Mouse (Mus musculus) cerebellum, adult 2 months (tissue): ENCODE results near the gene Lhfpl4. TPM values are rescaled to one million over a fixed set of nuclear protein-coding genes. Genes with fewer than 3 reads are reported as not detected.

ENCODE experiments used
- DNase-seq, 2 experiments: peaks; one replicate each; pipeline ENCODE4 v3.0.0; 2021
- H3K27ac ChIP-seq: fragments of 200-500 bp; 2 replicates; pipeline ENCODE4 v1.5.1; 2012; ENCODE audit warnings: low read length, control low read depth, inconsistent platforms; ENCODE audit not compliant: insufficient read depth
- H3K27me3 ChIP-seq: fragments of 200-500 bp; 2 replicates; pipeline ENCODE4 v1.6.1; 2012; ENCODE audit warnings: inconsistent platforms, mild to moderate bottlenecking, low read length, moderate library complexity; ENCODE audit not compliant: control insufficient read depth, insufficient read depth
- H3K4me1 ChIP-seq: fragments of 200-500 bp; 2 replicates; pipeline ENCODE4 v1.6.1; 2011; ENCODE audit warnings: low read length; ENCODE audit not compliant: control insufficient read depth, insufficient read depth
- H3K4me3 ChIP-seq: fragments of 200-500 bp; replicated peaks from 2 replicates; pipeline ENCODE3; 2011; ENCODE audit warnings: mild to moderate bottlenecking, low read depth, low read length, control low read depth; ENCODE audit not compliant: insufficient read depth
- CTCF ChIP-seq: fragments of 200-500 bp; IDR thresholded peaks from 2 replicates; pipeline ENCODE4 v1.5.1; 2011; ENCODE audit warnings: low read depth, mild to moderate bottlenecking, control low read depth, low read length, moderate library complexity, borderline replicate concordance; ENCODE audit not compliant: insufficient read depth
- POLR2A ChIP-seq: fragments of 200-500 bp; IDR thresholded peaks from 2 replicates; pipeline ENCODE4 v1.6.1; 2011; ENCODE audit warnings: low read length, control low read depth, borderline replicate concordance; ENCODE audit not compliant: insufficient read depth
- WGBS: fragments of 180-500 bp; shearing (Covaris S2); methylation state at CpG from one replicate; pipeline ENCODE4 v1.1.7; 2018; 5-methylcytosine and 5-hydroxymethylcytosine counted together
- polyA plus RNA-seq: library from polyadenylated mRNA; depleted of rRNA; stranded (reverse); fragments of >200 nt; gene quantifications from 2 replicates; pipeline ENCODE4 v1.2.3, GENCODE M21; 2012; rRNA removed

Gene Lhfpl4
- polyA plus RNA-seq: 53.1 and 57.5 TPM in 2 replicates

- peak; percentile 64 for TF ChIP-seq POLR2A
- no peak for TF ChIP-seq CTCF
- DNase-seq: peak; percentile 76 to 81
- no peaks in the 10 kb centered on the region for H3K27me3 ChIP-seq
- H3K27ac ChIP-seq: peak within 1 kb of the TSS; percentile 80
- peak within 1 kb of the TSS; percentile 97 for H3K4me3 ChIP-seq
- H3K4me1 ChIP-seq: peaks cover 12% of the 10 kb centered on the region; the same call in 1 of the 2 replicates
- WGBS: 1% methylated on average over 59 of the region's 66 CpGs
These were observed at the start of gene Lhfpl4 for GRCm38 (mm10) chr6:113194841-113195595. Lhfpl4 (minus strand) TSS chr6:113195384.

DNA sequence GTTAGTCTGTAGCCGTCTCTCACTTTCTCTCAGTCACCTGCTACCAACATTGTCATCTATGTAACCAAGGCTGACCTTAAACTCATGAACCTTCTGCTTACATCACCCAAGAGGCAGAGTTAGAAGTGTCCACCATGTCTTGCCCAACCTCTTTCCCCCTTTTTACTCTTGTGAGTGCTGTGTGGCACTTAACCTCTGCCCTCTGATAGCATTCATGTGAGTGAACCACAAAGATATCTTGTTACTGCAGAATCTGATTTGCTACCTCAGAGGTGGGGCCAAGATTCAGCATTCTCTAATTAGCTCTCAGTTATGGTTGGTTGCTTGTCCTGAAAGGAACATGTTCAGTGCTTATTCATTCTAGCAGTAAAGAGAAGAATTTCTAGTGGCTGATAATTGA lies 47.6 kb upstream of the Lhfpl4 start:
- Histone ChIP-seq H3K4me3 (no peak overlapping the region), H3K27me3 (no peaks in the 10 kb centered on the region), H3K27ac (no peak overlapping the region), H3K4me1 (peaks cover 6% of the 10 kb centered on the region; the same call in 1 of the 2 replicates)
- 81% methylated on average over 1 of the region's 1 CpGs for WGBS
- TF ChIP-seq POLR2A (no peak), CTCF (no peak)
- no peak for DNase-seq

GRCm38 (mm10) chr6:113238442-113238841 lies 43.3 kb upstream of the Lhfpl4 start:
- 32% methylated on average over 6 of the region's 6 CpGs for WGBS
- TF ChIP-seq POLR2A: no peak
- TF ChIP-seq CTCF: no peak
- peak overlapping the region; percentile 95 for H3K4me3 ChIP-seq

DNA sequence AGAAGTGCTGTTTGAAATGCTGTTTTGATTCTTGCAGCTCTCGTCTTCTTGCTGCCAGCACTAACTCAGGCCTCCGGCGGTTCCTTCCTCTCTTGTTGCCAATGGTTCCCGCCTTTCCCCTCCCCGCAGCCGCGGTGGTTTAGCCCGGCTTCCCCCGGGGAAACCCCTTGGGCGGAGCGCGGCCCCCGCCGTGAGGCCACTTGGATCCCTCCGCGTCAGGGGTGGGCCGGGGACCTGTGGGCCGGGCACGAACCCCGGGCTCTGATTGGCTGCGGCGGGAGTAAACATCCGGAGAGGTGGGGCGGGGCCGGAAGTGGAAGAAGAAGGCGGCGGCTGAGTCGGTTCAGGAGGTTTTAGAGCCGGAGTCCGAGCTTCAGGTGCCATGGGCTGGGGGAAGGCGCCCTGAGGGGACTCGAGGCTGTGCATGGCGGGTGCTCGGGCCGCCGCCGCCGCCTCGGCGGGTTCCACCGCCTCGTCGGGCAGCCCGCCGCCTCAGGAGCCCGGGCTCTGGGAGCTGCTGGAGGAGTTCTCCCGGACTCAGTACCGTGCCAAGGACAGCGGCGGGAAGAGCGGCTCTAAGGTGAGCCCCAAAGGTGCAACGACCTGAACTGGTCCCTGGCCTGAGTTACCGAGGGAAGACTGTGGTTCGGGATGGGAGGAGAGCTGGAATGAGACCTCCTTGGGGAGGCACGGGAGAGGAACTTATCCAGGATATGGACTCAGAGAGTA lies 42.5 kb upstream of the Lhfpl4 start, which contains the start of gene Mtmr14:
Gene Mtmr14 (plus strand): TSS at position 302 of the 729 bp plus-strand sequence.
- WGBS: under 1% methylated on average over 55 of the region's 55 CpGs

More at GRCm38 (mm10) chr6:113238442-113238841, 43.3 kb upstream of the Lhfpl4 start:
- H3K27ac ChIP-seq: no peak overlapping the region
- no peaks in the 10 kb centered on the region for H3K27me3 ChIP-seq
- DNase-seq: no peak
- H3K4me1 ChIP-seq: peaks cover 6% of the 10 kb centered on the region; the same call in 1 of the 2 replicates

DNA sequence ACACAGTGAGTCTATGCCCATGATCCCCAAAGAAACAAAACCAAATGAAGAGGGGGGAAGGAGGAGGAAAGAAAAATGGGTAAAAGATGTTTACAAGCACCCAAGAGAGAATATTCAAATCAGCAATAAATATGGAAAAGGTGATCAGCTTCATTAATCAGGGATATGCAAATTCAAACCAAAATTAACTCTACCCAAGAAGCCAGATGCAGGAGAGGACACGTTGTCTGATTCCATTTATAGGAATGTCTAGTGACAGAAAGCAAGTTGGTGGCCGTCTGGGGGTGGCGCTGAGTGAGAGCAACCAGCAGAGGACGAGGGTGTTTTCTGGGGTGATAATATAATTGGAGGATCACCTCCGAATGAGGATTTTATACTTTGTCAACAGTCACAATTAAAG lies 40.0 kb upstream of the Lhfpl4 start:
- no peak for DNase-seq

More for the DNA sequence above, 42.5 kb upstream of the Lhfpl4 start, which contains the start of gene Mtmr14:
- DNase-seq: peak; percentile 98 to 99
- Histone ChIP-seq H3K4me3 (peak within 1 kb of the TSS; percentile 95), H3K4me1 (peaks cover 6% of the 10 kb centered on the region; the same call in 1 of the 2 replicates), H3K27me3 (no peaks in the 10 kb centered on the region), H3K27ac (peak within 1 kb of the TSS; percentile 89)
- TF ChIP-seq POLR2A (peak; percentile 50; the same call in 1 of the 2 replicates), CTCF (no peak)

GRCm38 (mm10) chr6:113226705-113227104 lies 31.5 kb upstream of the Lhfpl4 start:
- TF ChIP-seq CTCF (no peak), POLR2A (no peak)
- H3K4me1 ChIP-seq: no peaks in the 10 kb centered on the region
- no peaks in the 10 kb centered on the region for H3K27me3 ChIP-seq
- no peak for DNase-seq
- H3K4me3 ChIP-seq: no peak overlapping the region
- H3K27ac ChIP-seq: no peak overlapping the region

More for the DNA sequence above, 40.0 kb upstream of the Lhfpl4 start:
- TF ChIP-seq CTCF (no peak), POLR2A (no peak)
- 62% methylated on average over 5 of the region's 5 CpGs for WGBS
- Histone ChIP-seq H3K4me1 (peaks cover 6% of the 10 kb centered on the region; the same call in 1 of the 2 replicates), H3K27ac (no peak overlapping the region), H3K27me3 (no peaks in the 10 kb centered on the region), H3K4me3 (no peak overlapping the region)

DNA sequence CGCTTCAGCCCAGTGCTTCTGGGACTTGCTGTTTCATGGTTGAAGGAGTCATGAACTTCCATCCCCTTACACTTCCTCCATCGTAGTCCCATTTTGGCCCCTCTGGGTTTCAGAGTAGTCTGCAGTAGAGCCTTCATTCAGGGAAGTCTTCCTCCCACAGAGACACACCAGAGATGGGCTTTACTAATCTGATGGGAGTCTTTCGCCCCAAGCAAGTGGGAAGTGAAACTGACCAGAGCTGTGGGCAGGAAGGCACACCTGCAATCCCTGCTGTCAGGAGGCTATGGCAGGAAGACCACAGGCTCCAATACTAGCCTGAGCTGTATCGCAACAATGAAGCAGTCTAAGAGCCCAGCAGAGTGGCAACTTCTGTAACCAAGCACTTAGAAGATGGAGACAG lies 30.6 kb upstream of the Lhfpl4 start:
- no peak overlapping the region for H3K27ac ChIP-seq
- TF ChIP-seq POLR2A (no peak), CTCF (no peak)
- H3K4me3 ChIP-seq: no peak overlapping the region
- 73% methylated on average over 4 of the region's 4 CpGs for WGBS
- DNase-seq: no peak
- H3K4me1 ChIP-seq: no peaks in the 10 kb centered on the region
- no peaks in the 10 kb centered on the region for H3K27me3 ChIP-seq
